Mouse (Mus musculus): ENCODE results near the gene P4htm. TPM values are rescaled to one million over a fixed set of nuclear protein-coding genes. Genes with fewer than 3 reads are reported as not detected.

P4htm gene
- polyA plus RNA-seq, 1 experiment from 2014 or later: 40.2 TPM

DNA sequence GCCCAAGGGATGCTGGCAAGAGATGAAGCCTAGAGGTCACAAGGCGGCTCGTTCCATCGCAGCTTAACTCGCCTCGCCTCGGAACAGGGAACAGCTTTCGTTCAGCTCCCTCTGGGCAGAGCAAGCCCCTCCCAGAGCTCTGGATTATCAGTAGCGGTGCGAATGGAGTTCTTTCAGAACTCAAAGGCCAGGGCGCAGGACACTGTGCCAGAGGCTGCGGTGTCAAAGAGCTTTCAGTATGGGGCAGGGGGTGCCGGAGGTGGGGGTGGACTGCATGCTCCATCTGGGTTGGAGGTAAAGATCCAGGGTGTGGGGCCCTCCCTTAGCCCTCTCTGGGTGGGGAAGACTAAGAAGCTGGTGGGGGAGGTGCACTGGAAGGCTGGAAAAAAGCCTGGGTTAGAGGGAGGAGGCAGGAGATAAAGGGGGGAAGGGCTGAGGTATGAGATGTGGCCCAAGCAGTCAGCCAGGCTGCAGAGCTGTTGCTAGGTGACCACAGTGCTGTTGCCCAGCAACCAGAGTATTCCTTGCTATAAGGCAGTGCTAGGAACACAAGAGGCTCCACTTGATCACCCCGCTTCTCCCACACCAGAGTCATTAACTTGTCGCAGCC, 9.8 kb downstream of the P4htm start:
- Histone ChIP-seq H3K27ac (ENCODE audit: low read depth, low read length) (peak overlapping the region; percentile 81), H3K4me2 (ENCODE audit: low read length) (peak overlapping the region; percentile 42), H3K4me3 (ENCODE audit: low read length) (peak overlapping the region; percentile 3; the same call in 1 of the 2 replicates), H3K9me3 (ENCODE audit: control insufficient read depth, low read length) (no peaks in the 10 kb centered on the region), H3K9ac (ENCODE audit: low read depth, low read length) (peak overlapping the region; percentile 47), H3K36me3 (ENCODE audit: control insufficient read depth, insufficient read depth, low read length) (peaks cover 3% of the 10 kb centered on the region), H3K4me1 (ENCODE audit: control insufficient read depth, insufficient read depth, low read depth, low read length) (peaks cover 28% of the 10 kb centered on the region), H3K27me3 (replicated peaks; ENCODE audit: control insufficient read depth, insufficient read depth, low read length) (no peaks in the 10 kb centered on the region)
- ATAC-seq: peak; percentile 98
- 1% methylated on average over 14 of the region's 14 CpGs for WGBS

DNA sequence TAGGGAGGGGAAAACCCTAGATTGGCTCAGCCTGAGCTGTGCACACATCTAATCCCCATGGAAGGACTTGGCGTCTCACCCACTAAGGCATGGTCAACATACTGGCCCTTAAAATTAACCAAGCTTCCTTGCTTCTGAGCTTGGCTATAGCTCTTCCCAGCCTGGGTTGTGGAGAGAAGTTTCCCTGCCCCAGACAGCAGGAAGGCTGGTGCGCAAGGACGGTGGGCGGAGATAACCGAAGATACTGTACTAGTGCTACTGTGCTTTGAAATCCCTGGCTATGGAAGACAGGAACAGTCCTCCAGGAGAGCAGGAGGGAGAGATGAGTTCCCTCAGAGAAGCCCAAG, 18.1 kb downstream of the P4htm start:
- 68% methylated on average over 5 of the region's 5 CpGs for WGBS
- no peak for ATAC-seq
- Histone ChIP-seq H3K4me1 (ENCODE audit: control insufficient read depth, insufficient read depth, low read depth, low read length) (peaks cover 44% of the 10 kb centered on the region), H3K9me3 (ENCODE audit: control insufficient read depth, low read length) (no peaks in the 10 kb centered on the region), H3K4me3 (ENCODE audit: low read length) (no peak overlapping the region; the same call in 1 of the 2 replicates), H3K36me3 (ENCODE audit: control insufficient read depth, insufficient read depth, low read length) (peaks cover 15% of the 10 kb centered on the region), H3K27me3 (replicated peaks; ENCODE audit: control insufficient read depth, insufficient read depth, low read length) (no peaks in the 10 kb centered on the region), H3K9ac (ENCODE audit: low read depth, low read length) (peak overlapping the region; percentile 97), H3K4me2 (ENCODE audit: low read length) (peak overlapping the region; percentile 63), H3K27ac (ENCODE audit: low read depth, low read length) (peak overlapping the region; percentile 97)

DNA sequence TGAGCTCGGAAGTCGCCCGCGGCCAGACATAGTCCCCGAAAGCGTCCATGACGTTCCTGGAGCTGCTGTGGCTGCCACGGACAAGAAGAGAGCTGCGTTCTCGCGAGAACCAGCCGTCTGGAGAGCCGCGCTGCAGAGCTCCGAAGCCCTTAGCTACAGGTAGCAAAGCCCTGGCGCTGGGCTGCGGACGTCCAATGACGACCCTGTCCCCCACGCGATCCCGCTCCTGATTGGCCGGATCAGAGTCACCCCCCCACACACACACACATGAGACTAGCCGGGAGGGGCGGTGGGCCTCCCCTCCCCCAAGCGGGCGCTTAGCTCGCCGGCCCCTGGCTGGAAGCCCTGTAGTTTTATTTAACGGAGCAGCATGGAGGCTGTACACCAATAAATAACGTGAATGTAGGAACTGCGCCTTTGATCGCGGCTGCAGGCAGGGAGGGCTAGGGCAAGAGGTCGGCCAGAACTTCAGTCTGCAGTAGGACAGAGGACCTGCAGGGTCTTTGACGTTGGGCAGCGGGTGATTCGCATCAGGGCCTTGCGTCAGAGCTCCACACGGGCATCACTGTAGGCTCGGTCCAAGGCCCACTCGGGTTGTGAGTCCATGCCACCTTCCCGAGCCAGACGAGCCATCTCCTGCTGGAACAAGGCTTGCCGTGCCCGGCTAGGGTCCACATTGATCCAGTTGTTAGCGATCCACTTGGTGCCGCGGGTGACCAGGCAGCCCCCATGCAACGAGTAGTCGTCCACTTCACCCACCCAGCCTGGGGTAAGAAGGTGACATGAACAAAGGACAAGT, 18.7 kb downstream of the P4htm start, which contains the start of gene Wdr6:
Wdr6 (minus strand) TSS at position 195 of the 799 bp plus-strand sequence.
- Histone ChIP-seq H3K4me3 (ENCODE audit: low read length) (peak within 1 kb of the TSS; percentile 86), H3K9me3 (ENCODE audit: control insufficient read depth, low read length) (no peaks in the 10 kb centered on the region), H3K4me1 (ENCODE audit: control insufficient read depth, insufficient read depth, low read depth, low read length) (peaks cover 49% of the 10 kb centered on the region), H3K4me2 (ENCODE audit: low read length) (peak within 1 kb of the TSS; percentile 63), H3K9ac (ENCODE audit: low read depth, low read length) (peak within 1 kb of the TSS; percentile 97), H3K27me3 (replicated peaks; ENCODE audit: control insufficient read depth, insufficient read depth, low read length) (no peaks in the 10 kb centered on the region), H3K27ac (ENCODE audit: low read depth, low read length) (peak within 1 kb of the TSS; percentile 97), H3K36me3 (ENCODE audit: control insufficient read depth, insufficient read depth, low read length) (peaks cover 15% of the 10 kb centered on the region)
- peak; percentile 97 for ATAC-seq
- WGBS: 3% methylated on average over 48 of the region's 51 CpGs

DNA sequence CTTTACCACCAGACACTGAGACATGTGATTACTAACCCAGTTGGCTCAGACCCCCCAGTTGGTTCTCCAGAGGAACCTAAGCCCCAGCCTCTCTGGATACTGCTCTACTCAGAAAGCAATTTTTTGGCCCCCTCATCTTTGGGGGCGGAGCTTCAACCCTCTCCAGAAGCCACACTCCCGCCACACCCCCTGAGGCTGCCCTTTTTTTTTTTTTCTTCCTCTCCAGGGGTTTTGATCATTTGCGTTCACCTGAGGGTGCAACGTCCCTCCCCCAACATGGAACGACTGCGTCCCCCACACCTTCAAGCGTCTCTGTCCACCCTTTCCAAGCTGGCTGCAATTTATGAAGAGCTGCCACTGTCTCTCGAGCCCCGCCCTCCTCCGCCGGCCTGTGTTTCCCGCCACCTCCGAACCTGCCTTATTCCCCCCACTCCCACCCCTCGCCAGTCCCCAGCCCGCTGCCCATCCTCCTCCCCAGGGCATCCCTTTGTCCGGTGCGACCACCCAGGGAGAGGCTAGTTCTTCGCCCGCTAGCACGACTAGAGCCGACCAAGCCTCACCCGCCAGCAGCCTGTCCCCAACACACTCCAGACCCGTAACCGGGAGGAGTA, 19.4 kb downstream of the P4htm start:
- ATAC-seq: no peak
- Histone ChIP-seq H3K27me3 (replicated peaks; ENCODE audit: control insufficient read depth, insufficient read depth, low read length) (no peaks in the 10 kb centered on the region), H3K9me3 (ENCODE audit: control insufficient read depth, low read length) (no peaks in the 10 kb centered on the region), H3K4me1 (ENCODE audit: control insufficient read depth, insufficient read depth, low read depth, low read length) (peaks cover 51% of the 10 kb centered on the region), H3K36me3 (ENCODE audit: control insufficient read depth, insufficient read depth, low read length) (peaks cover 21% of the 10 kb centered on the region), H3K4me2 (ENCODE audit: low read length) (peak overlapping the region; percentile 63), H3K4me3 (ENCODE audit: low read length) (peak overlapping the region; percentile 86), H3K27ac (ENCODE audit: low read depth, low read length) (peak overlapping the region; percentile 97), H3K9ac (ENCODE audit: low read depth, low read length) (peak overlapping the region; percentile 97)
- 1% methylated on average over 24 of the region's 24 CpGs for WGBS

DNA sequence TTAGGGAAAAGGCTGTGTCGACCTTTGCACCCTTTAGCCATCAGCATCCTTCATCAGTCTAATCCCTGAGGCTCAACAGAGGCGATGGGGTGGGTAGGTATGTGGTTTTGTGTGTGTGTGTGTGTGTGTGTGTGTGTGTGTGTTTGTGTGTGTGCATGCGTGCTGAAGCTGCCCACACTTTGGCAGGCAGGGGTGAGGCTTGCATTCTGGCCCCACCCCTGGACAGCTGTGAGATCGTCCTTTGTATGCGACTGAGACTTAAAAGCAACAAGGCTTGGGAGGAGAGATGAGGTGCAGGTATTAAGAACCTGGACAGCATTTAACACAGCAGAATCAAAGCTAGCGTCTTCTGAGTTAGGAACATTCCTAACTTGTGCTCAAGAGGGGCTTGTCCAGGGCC, 20.4 kb downstream of the P4htm start:
- Histone ChIP-seq H3K4me3 (ENCODE audit: low read length) (peak overlapping the region; percentile 86), H3K9me3 (ENCODE audit: control insufficient read depth, low read length) (no peaks in the 10 kb centered on the region), H3K4me2 (ENCODE audit: low read length) (peak overlapping the region; percentile 63), H3K27ac (ENCODE audit: low read depth, low read length) (peak overlapping the region; percentile 23; the same call in 1 of the 2 replicates), H3K36me3 (ENCODE audit: control insufficient read depth, insufficient read depth, low read length) (peaks cover 27% of the 10 kb centered on the region), H3K4me1 (ENCODE audit: control insufficient read depth, insufficient read depth, low read depth, low read length) (peaks cover 51% of the 10 kb centered on the region), H3K27me3 (replicated peaks; ENCODE audit: control insufficient read depth, insufficient read depth, low read length) (no peaks in the 10 kb centered on the region), H3K9ac (ENCODE audit: low read depth, low read length) (peak overlapping the region; percentile 97)
- 53% methylated on average over 6 of the region's 6 CpGs for WGBS
- no peak for ATAC-seq

DNA sequence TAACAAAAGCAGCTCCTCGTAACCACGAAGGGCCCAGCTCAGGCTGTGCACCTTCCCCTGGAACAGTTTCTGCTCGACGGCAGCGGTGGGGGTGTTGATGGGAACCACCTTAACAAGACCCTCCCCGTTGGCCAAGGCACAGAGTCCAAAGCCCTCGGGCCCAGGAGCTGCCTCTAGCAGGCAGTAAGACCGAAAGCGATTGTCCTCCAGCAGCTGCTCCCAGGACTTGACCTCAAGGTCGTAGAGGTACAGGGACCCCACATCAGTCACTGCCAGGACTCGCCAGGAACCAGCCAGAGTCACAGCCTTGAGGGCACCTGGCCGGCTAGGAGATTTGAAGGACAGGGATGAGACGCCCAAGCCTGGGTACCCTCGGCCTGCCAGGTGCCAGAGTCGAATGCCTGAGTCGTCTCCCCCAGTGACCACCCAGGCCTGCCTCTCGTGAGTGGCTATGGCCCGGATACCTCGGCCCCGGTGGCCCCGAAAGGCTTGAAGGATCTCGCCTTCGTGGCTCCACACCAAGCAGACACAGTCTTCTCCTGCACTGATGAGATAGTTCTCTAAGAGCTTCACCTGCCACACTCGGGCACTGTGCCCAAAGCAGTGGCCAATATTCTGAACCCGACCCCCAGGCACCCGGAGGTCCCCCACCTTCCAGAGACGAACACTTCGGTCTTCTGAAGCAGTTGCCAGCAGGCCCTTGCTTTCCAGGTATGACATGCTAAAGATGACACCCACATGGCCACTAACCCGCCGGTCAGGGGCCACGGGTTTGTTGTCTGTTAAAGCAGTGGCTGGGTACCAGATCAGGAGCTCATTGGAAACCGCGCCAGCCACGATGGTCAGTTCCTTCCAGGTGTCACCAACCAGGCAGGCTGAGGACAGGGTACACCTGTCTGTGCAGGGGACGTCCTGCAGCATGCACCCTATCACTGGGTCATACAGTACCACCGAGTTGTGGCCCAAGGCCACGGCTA, 21.9 kb downstream of the P4htm start:
- 85% methylated on average over 37 of the region's 37 CpGs for WGBS
- no peak for ATAC-seq
- no peaks in the 10 kb centered on the region for H3K9me3 ChIP-seq (ENCODE audit: control insufficient read depth, low read length)
- H3K27me3 ChIP-seq (replicated peaks; ENCODE audit: control insufficient read depth, insufficient read depth, low read length): no peaks in the 10 kb centered on the region
- peak overlapping the region; percentile 21 for H3K4me2 ChIP-seq (ENCODE audit: low read length)
- no peak overlapping the region for H3K27ac ChIP-seq (ENCODE audit: low read depth, low read length)
- peaks cover 54% of the 10 kb centered on the region for H3K4me1 ChIP-seq (ENCODE audit: control insufficient read depth, insufficient read depth, low read depth, low read length)
- no peak overlapping the region for H3K4me3 ChIP-seq (ENCODE audit: low read length)
- peak overlapping the region; percentile 17; the same call in 1 of the 2 replicates for H3K9ac ChIP-seq (ENCODE audit: low read depth, low read length)
- H3K36me3 ChIP-seq (ENCODE audit: control insufficient read depth, insufficient read depth, low read length): peaks cover 41% of the 10 kb centered on the region

DNA sequence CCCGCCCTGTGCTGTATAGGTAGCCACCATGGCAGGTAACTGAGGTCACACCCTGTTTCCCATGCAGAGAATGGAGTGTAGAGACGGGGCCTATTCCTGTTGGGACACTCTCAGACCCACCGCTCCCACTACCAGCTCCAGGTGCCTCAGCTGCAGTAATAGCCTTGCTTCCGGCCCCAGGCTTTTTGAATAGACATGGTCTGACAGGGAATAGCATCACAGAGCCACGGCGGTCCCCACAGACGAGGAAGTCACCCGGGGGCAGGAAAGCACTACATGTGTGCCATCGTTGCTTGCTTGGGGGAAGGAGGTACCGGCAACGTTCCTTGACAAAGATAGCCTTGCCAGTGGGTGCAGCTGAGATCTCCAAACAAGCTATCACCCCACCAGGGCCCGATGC, 22.5 kb downstream of the P4htm start:
- peaks cover 61% of the 10 kb centered on the region for H3K4me1 ChIP-seq (ENCODE audit: control insufficient read depth, insufficient read depth, low read depth, low read length)
- peak overlapping the region; percentile 12; the same call in 1 of the 2 replicates for H3K4me2 ChIP-seq (ENCODE audit: low read length)
- no peak overlapping the region for H3K27ac ChIP-seq (ENCODE audit: low read depth, low read length)
- no peaks in the 10 kb centered on the region for H3K9me3 ChIP-seq (ENCODE audit: control insufficient read depth, low read length)
- peak overlapping the region; percentile 18; the same call in 1 of the 2 replicates for H3K9ac ChIP-seq (ENCODE audit: low read depth, low read length)
- H3K36me3 ChIP-seq (ENCODE audit: control insufficient read depth, insufficient read depth, low read length): peaks cover 41% of the 10 kb centered on the region
- ATAC-seq: no peak
- no peaks in the 10 kb centered on the region for H3K27me3 ChIP-seq (replicated peaks; ENCODE audit: control insufficient read depth, insufficient read depth, low read length)
- WGBS: 78% methylated on average over 12 of the region's 12 CpGs
- H3K4me3 ChIP-seq (ENCODE audit: low read length): no peak overlapping the region

DNA sequence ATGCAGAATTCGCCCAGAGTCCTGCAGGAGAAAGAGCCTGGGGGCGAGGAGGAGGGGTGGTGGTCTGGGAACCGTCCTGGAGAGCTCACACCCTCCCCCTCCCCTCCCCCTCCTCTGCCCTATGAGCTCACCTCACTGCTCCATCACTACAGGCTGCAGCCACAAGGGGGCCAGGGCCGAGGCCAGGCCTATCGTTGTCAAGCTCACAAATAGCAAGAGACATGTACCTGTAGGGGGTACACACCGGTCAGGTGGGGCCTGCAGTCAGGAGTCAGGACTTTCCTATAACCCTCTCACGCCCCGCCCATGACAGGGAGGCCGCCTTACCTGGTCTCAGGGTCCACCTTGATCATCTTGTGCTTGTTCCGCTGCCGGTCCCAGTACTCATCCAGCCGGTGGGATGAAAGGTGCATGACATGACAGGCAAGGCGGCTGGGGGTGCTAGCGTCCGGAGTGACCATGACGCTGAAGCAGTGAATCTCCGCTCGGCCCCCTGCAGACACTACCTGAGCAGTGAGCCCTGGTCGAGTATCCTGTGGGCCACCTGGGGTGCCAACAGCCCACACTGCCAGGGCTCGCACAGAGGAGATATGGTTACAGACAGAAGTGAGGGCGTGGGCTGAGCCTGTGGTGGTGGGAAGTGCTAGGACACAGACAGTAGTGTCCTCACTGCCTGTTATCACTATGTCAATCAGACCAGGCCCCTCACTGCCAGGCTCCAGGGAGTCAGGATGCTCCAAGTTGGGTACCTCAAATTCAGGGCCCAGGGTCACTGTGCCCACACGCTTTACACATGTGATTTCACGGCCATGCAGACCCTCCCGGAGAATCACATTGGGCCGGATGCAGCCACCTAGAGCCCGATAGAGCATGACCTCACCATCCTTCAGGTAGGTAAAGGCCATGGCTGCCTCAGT, 23.4 kb downstream of the P4htm start:
- no peak overlapping the region; the same call in 1 of the 2 replicates for H3K4me2 ChIP-seq (ENCODE audit: low read length)

More for the DNA sequence above, 23.4 kb downstream of the P4htm start:
- H3K9me3 ChIP-seq (ENCODE audit: control insufficient read depth, low read length): no peaks in the 10 kb centered on the region
- no peak overlapping the region for H3K27ac ChIP-seq (ENCODE audit: low read depth, low read length)
- no peak for ATAC-seq
- H3K4me3 ChIP-seq (ENCODE audit: low read length): no peak overlapping the region
- H3K9ac ChIP-seq (ENCODE audit: low read depth, low read length): no peak overlapping the region
- peaks cover 60% of the 10 kb centered on the region for H3K4me1 ChIP-seq (ENCODE audit: control insufficient read depth, insufficient read depth, low read depth, low read length)
- no peaks in the 10 kb centered on the region for H3K27me3 ChIP-seq (replicated peaks; ENCODE audit: control insufficient read depth, insufficient read depth, low read length)
- peaks cover 41% of the 10 kb centered on the region for H3K36me3 ChIP-seq (ENCODE audit: control insufficient read depth, insufficient read depth, low read length)
- WGBS: 57% methylated on average over 26 of the region's 26 CpGs
